Mouse (Mus musculus) liver, embryonic 15.5 days (tissue): ENCODE data around the gene Lmf1. TPM values are rescaled to one million over a fixed set of nuclear protein-coding genes. Genes with fewer than 3 reads are reported as not detected.

ENCODE experiments used
- ATAC-seq: fragments of 200-750 bp; cut with Nextera tagmentation; 2 replicates; pipeline ENCODE4 v1.8.0; 2017; ENCODE audit warnings: moderate number of reproducible peaks, mild to moderate bottlenecking, moderate library complexity; ENCODE audit not compliant: insufficient read depth
- H3K27ac ChIP-seq: fragments of 300-500 bp; sonication (generic); replicated peaks from 2 replicates; pipeline ENCODE4 v1.5.1; 2015; ENCODE audit warnings: mild to moderate bottlenecking, inconsistent platforms
- H3K27me3 ChIP-seq: fragments of 300-500 bp; sonication (generic); 2 replicates; pipeline ENCODE4 v1.6.1; 2015; ENCODE audit warnings: mild to moderate bottlenecking, inconsistent platforms
- H3K36me3 ChIP-seq: fragments of 300-500 bp; sonication (generic); replicated peaks from 2 replicates; pipeline ENCODE4 v1.6.1; 2015; ENCODE audit warnings: moderate library complexity, mild to moderate bottlenecking, inconsistent platforms
- H3K4me1 ChIP-seq: fragments of 300-500 bp; sonication (generic); replicated peaks from 2 replicates; pipeline ENCODE4 v1.6.1; 2015; ENCODE audit warnings: inconsistent platforms
- H3K4me2 ChIP-seq: fragments of 300-500 bp; sonication (generic); 2 replicates; pipeline ENCODE4 v1.6.1; 2015; ENCODE audit warnings: moderate library complexity, mild to moderate bottlenecking, inconsistent platforms
- H3K4me3 ChIP-seq: fragments of 300-500 bp; sonication (generic); replicated peaks from 2 replicates; pipeline ENCODE4 v1.5.1; 2015; ENCODE audit warnings: mild to moderate bottlenecking, inconsistent platforms
- H3K9ac ChIP-seq: fragments of 300-500 bp; sonication (generic); 2 replicates; pipeline ENCODE4 v1.6.1; 2015; ENCODE audit warnings: moderate library complexity, mild to moderate bottlenecking, inconsistent platforms
- H3K9me3 ChIP-seq: fragments of 300-500 bp; sonication (generic); replicated peaks from 2 replicates; pipeline ENCODE4 v1.6.1; 2016; ENCODE audit warnings: inconsistent platforms
- WGBS: fragments of 180-500 bp; shearing (Covaris S2); methylation state at CpG from one replicate; pipeline ENCODE4 v1.1.7; 2015; ENCODE audit warnings: mixed read lengths; ENCODE audit not compliant: insufficient replicate concordance; 5-methylcytosine and 5-hydroxymethylcytosine counted together
- polyA plus RNA-seq: library from polyadenylated mRNA; unstranded; fragments of >200 nt; fragmentation: Nextera tagmentation; extraction: Ambion mirVana; gene quantifications from 2 replicates; pipeline ENCODE4 v1.2.1, GENCODE M21; 2015

Lmf1 gene
- polyA plus RNA-seq, 1 experiment from 2014 or later, result 10.1 TPM

DNA sequence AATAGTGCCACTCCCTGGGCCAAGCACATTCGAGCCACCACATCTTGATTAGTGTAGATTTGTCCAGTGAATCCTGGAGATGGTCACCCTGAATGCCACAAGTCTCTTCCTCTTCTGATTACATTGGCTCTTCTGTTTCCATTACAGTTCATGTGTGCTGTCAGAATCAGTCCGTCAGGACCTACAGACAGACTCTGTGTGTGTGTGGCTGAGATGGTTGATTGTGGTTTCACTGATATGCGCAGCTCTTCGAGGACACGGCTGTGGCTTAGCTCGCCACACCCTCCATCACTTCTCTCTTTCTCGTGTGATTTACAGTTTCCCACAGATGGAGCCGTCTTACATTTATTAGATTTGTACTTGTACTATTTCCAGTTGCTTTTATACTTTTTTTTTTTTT lies 5.0 kb downstream of the Lmf1 start:
- Histone ChIP-seq H3K4me3 (no peak overlapping the region), H3K9me3 (no peaks in the 10 kb centered on the region), H3K4me1 (peaks cover 35% of the 10 kb centered on the region), H3K36me3 (peaks cover 15% of the 10 kb centered on the region; the same call in 1 of the 2 replicates), H3K9ac (no peak overlapping the region), H3K27me3 (no peaks in the 10 kb centered on the region), H3K4me2 (no peak overlapping the region), H3K27ac (no peak overlapping the region)
- WGBS, result 25% methylated on average over 8 of the region's 8 CpGs
- no peak for ATAC-seq

DNA sequence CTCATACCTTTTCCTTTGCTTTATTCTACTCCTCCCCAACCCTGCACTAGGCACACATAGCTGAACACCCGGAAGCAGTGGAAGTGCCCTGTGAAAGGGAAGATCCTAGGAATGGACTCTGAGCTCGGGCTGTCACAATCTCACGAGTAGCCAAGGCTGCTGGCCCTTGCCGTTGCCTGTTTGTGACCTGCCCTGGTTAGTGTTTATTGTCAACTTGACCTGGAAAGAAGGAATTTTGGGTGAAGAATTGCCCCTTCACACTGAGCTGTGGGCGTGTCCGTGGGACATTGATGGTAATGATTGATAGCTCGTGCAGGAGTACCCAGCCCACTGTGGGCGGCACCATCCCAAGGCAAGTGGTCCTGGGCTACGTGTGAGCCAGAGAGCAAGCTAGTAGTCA lies 5.8 kb downstream of the Lmf1 start:
- H3K36me3 ChIP-seq, result peaks cover 15% of the 10 kb centered on the region; the same call in 1 of the 2 replicates
- WGBS, result 70% methylated on average over 9 of the region's 9 CpGs
- no peaks in the 10 kb centered on the region for H3K9me3 ChIP-seq
- peaks cover 32% of the 10 kb centered on the region for H3K4me1 ChIP-seq
- no peak overlapping the region for H3K27ac ChIP-seq
- no peak for ATAC-seq
- H3K4me2 ChIP-seq, result no peak overlapping the region
- H3K9ac ChIP-seq, result no peak overlapping the region
- no peaks in the 10 kb centered on the region for H3K27me3 ChIP-seq
- H3K4me3 ChIP-seq, result no peak overlapping the region

- WGBS, result 76% methylated on average over 6 of the region's 6 CpGs
- H3K36me3 ChIP-seq, result peaks cover 24% of the 10 kb centered on the region
- no peak overlapping the region for H3K27ac ChIP-seq
- H3K4me2 ChIP-seq, result no peak overlapping the region
- no peak overlapping the region for H3K4me3 ChIP-seq
- no peaks in the 10 kb centered on the region for H3K4me1 ChIP-seq
- ATAC-seq, result no peak
- H3K9me3 ChIP-seq, result no peaks in the 10 kb centered on the region
- no peaks in the 10 kb centered on the region for H3K27me3 ChIP-seq
- H3K9ac ChIP-seq, result no peak overlapping the region
Observed at GRCm38 (mm10) chr17:25590068-25590467, 11.2 kb downstream of the Lmf1 start.

- WGBS, result 70% methylated on average over 4 of the region's 4 CpGs
- Histone ChIP-seq H3K9me3 (no peaks in the 10 kb centered on the region), H3K4me3 (no peak overlapping the region), H3K4me1 (no peaks in the 10 kb centered on the region), H3K27ac (no peak overlapping the region), H3K4me2 (no peak overlapping the region), H3K9ac (no peak overlapping the region), H3K36me3 (peaks cover 17% of the 10 kb centered on the region), H3K27me3 (no peaks in the 10 kb centered on the region)
- ATAC-seq, result no peak
Observed at GRCm38 (mm10) chr17:25590985-25591384, 12.1 kb downstream of the Lmf1 start.

- Histone ChIP-seq H3K4me1 (no peaks in the 10 kb centered on the region), H3K36me3 (peaks cover 16% of the 10 kb centered on the region), H3K9ac (no peak overlapping the region), H3K27ac (no peak overlapping the region), H3K27me3 (no peaks in the 10 kb centered on the region), H3K9me3 (no peaks in the 10 kb centered on the region), H3K4me3 (no peak overlapping the region), H3K4me2 (no peak overlapping the region)
- WGBS, result 58% methylated on average over 6 of the region's 6 CpGs
- no peak for ATAC-seq
Observed at GRCm38 (mm10) chr17:25592336-25592735, 13.5 kb downstream of the Lmf1 start.

GRCm38 (mm10) chr17:25593411-25594261 lies 14.8 kb downstream of the Lmf1 start:
- ATAC-seq, result no peak
- Histone ChIP-seq H3K4me1 (no peaks in the 10 kb centered on the region), H3K9ac (no peak overlapping the region), H3K36me3 (peaks cover 10% of the 10 kb centered on the region), H3K4me3 (no peak overlapping the region), H3K4me2 (no peak overlapping the region), H3K27ac (no peak overlapping the region), H3K27me3 (no peaks in the 10 kb centered on the region), H3K9me3 (no peaks in the 10 kb centered on the region)
- 71% methylated on average over 22 of the region's 22 CpGs for WGBS

DNA sequence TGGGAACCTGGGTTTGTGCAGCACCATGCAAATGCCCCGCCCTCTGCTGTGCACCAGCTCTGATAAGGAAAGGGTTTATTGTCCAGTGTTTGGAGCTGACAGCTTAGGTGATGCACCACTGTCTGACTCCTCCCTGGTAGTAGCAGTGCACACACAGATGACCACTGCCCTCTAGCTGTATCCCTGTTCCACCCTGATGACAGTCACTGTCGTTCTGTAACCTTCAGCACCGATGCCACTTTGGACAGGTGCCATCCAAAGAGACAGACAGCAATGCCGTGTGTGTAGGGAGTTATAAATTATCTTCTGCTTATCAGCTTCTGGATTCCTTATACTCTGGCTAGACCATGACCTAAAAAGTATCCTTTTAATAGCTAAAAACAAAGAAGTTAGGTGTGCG lies 16.6 kb downstream of the Lmf1 start:
- H3K9ac ChIP-seq, result no peak overlapping the region
- H3K27ac ChIP-seq, result no peak overlapping the region
- no peaks in the 10 kb centered on the region for H3K27me3 ChIP-seq
- WGBS, result 67% methylated on average over 5 of the region's 5 CpGs
- H3K4me2 ChIP-seq, result no peak overlapping the region
- no peaks in the 10 kb centered on the region for H3K4me1 ChIP-seq
- no peak overlapping the region for H3K4me3 ChIP-seq
- no peaks in the 10 kb centered on the region for H3K9me3 ChIP-seq
- H3K36me3 ChIP-seq, result peaks cover 6% of the 10 kb centered on the region
- no peak for ATAC-seq

DNA sequence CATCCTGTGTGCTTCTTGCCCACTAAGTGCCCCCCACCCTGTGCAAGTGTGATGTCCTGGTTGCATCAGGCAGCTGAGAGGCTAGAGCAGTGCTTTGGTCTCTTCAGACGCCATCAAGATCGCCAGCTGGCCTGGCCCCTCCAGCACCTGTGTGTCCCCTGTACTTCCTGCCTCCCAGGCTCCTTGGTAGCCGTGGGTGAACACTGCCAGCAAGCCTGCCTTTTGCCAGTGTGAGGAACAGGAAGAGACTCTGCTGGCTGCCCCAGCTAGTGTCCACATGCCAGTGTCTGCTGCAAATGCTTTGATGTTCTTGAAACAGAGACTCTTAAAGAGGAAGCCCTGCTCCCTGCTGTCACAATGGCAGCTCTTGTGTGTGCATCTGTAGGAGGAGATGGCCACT lies 18.7 kb downstream of the Lmf1 start:
- H3K27me3 ChIP-seq, result no peaks in the 10 kb centered on the region
- no peak for ATAC-seq
- no peaks in the 10 kb centered on the region for H3K9me3 ChIP-seq
- H3K4me3 ChIP-seq, result no peak overlapping the region
- no peak overlapping the region for H3K4me2 ChIP-seq
- no peaks in the 10 kb centered on the region for H3K4me1 ChIP-seq
- no peak overlapping the region for H3K9ac ChIP-seq
- H3K27ac ChIP-seq, result no peak overlapping the region
- 53% methylated on average over 3 of the region's 3 CpGs for WGBS
- no peaks in the 10 kb centered on the region for H3K36me3 ChIP-seq

DNA sequence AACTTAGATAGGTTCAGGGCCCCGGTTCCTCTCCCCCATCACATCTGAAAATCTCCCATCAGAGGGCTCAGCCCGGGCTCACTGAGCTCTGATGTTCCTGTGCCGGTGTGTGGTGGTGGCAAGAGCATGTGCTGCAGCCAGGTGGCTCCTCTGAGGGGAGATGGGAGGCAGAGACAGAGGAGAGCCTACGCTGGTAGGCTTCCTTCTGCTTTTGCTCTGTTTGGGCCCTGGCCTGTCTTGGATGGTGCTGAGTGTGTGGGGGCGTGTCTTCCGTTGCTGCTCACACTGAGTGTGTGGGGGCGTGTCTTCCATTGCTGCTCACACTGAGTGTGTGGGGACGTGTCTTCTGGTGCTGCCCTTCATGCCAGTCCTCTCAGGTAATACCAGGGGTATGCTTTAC lies 23.5 kb downstream of the Lmf1 start:
- H3K27ac ChIP-seq, result no peak overlapping the region
- no peak overlapping the region for H3K4me2 ChIP-seq
- H3K36me3 ChIP-seq, result no peaks in the 10 kb centered on the region
- no peak overlapping the region for H3K4me3 ChIP-seq
- ATAC-seq, result no peak
- H3K27me3 ChIP-seq, result no peaks in the 10 kb centered on the region
- 0 out of 2 replicates have a peak, but pooled peaks cover 5% of the 10 kb centered on the region for H3K4me1 ChIP-seq
- no peaks in the 10 kb centered on the region for H3K9me3 ChIP-seq
- WGBS, result 45% methylated on average over 8 of the region's 8 CpGs
- H3K9ac ChIP-seq, result no peak overlapping the region

GRCm38 (mm10) chr17:25604234-25604633 lies 25.3 kb downstream of the Lmf1 start:
- 30% methylated on average over 5 of the region's 5 CpGs for WGBS
- Histone ChIP-seq H3K36me3 (no peaks in the 10 kb centered on the region), H3K9ac (no peak overlapping the region), H3K9me3 (no peaks in the 10 kb centered on the region), H3K4me1 (0 out of 2 replicates have a peak, but pooled peaks cover 5% of the 10 kb centered on the region), H3K4me2 (no peak overlapping the region), H3K4me3 (no peak overlapping the region), H3K27ac (no peak overlapping the region), H3K27me3 (no peaks in the 10 kb centered on the region)
- ATAC-seq, result no peak

DNA sequence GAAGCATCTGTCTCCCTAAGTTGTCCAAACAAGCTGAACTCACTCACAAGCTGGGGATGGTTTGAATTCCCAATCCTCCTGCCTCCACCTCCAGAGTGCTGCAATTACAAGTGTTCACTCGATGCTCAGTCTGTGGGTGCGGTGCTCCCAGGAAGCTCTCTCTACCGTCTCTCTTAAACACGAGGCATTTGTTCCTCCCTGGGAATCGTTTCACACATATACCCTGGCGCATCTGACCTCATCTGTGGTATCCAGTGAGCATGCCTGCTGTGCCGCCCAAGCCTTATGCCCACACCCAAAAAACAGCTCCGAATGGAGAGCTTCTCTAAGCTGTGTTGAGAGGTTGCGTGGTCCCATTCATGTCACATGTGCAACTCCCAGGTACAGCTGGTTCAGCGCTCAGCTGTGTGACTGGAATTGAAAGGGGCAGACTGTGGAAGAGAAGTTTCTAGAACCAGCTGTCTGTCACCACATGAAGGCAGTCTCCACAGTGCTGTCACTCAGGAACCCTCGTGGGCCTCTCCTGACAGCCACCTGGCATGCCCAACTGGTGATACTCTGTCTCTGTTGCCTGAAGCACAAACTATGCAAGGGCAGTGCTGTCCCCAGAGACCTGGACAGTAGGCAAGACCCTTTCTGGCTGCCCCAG lies 29.4 kb downstream of the Lmf1 start:
- Histone ChIP-seq H3K4me1 (0 out of 2 replicates have a peak, but pooled peaks cover 5% of the 10 kb centered on the region), H3K9me3 (no peaks in the 10 kb centered on the region), H3K36me3 (no peaks in the 10 kb centered on the region), H3K27me3 (no peaks in the 10 kb centered on the region), H3K27ac (no peak overlapping the region), H3K4me3 (no peak overlapping the region), H3K4me2 (no peak overlapping the region), H3K9ac (no peak overlapping the region)
- 74% methylated on average over 11 of the region's 11 CpGs for WGBS
- no peak for ATAC-seq
